Mouse (Mus musculus): ENCODE results near the gene Rasef.
"Not testable (repeated sequence)": the region's sequence is repeated elsewhere in the genome, so short reads cannot be mapped to it uniquely, and the experiment has no call there.

Gene Rasef

GRCm38 (mm10) chr4:73790260-73791185 lies at the start of gene Rasef:
Gene Rasef (minus strand): TSS chr4:73790994.
- DNase-seq (ENCODE audit: low spot score in 2 of 2): no peak

GRCm38 (mm10) chr4:73826587-73826986 lies 35.8 kb upstream of the Rasef start:
- no peak for DNase-seq (ENCODE audit: low spot score in 2 of 2)

- no peak for DNase-seq (ENCODE audit: low spot score in 2 of 2)
Measured at GRCm38 (mm10) chr4:73791186-73791540, 369 bp upstream of the Rasef start.

GRCm38 (mm10) chr4:73789534-73789933 lies 1.3 kb downstream of the Rasef start:
- no peak for DNase-seq (ENCODE audit: low spot score in 2 of 2)

GRCm38 (mm10) chr4:73788076-73788730 lies 2.6 kb downstream of the Rasef start:
- no peak for DNase-seq (ENCODE audit: low spot score in 2 of 2)

GRCm38 (mm10) chr4:73784147-73784546 lies 6.6 kb downstream of the Rasef start:
- no peak for DNase-seq (ENCODE audit: low spot score in 2 of 2)

GRCm38 (mm10) chr4:73781061-73781460 lies 9.7 kb downstream of the Rasef start:
- DNase-seq (ENCODE audit: low spot score in 2 of 2): no peak

- no peak for DNase-seq (ENCODE audit: low spot score in 2 of 2)
Measured at GRCm38 (mm10) chr4:73775266-73775665, 15.5 kb downstream of the Rasef start.

- DNase-seq (ENCODE audit: low spot score in 2 of 2): no peak
Measured at GRCm38 (mm10) chr4:73773831-73774810, 16.7 kb downstream of the Rasef start.

GRCm38 (mm10) chr4:73772028-73772427 lies 18.8 kb downstream of the Rasef start:
- DNase-seq (ENCODE audit: low spot score in 2 of 2): no peak

- DNase-seq (ENCODE audit: low spot score in 2 of 2): no peak
Measured at GRCm38 (mm10) chr4:73770592-73770991, 20.2 kb downstream of the Rasef start.

- no peak for DNase-seq (ENCODE audit: low spot score in 2 of 2)
Measured at GRCm38 (mm10) chr4:73768156-73768555, 22.6 kb downstream of the Rasef start.

GRCm38 (mm10) chr4:73748219-73748618 lies 42.6 kb downstream of the Rasef start:
- no peak for DNase-seq (ENCODE audit: low spot score in 2 of 2)

- no peak for DNase-seq (ENCODE audit: low spot score in 2 of 2)
Measured at GRCm38 (mm10) chr4:73739439-73739838, 51.4 kb downstream of the Rasef start.

GRCm38 (mm10) chr4:73719819-73720218 lies 71.0 kb downstream of the Rasef start:
- no peak for DNase-seq (ENCODE audit: low spot score in 2 of 2)

- DNase-seq (ENCODE audit: low spot score in 2 of 2): no peak
Measured at GRCm38 (mm10) chr4:73718761-73719160, 72.0 kb downstream of the Rasef start.

- DNase-seq (ENCODE audit: low spot score in 2 of 2): not testable (repeated sequence)
Measured at GRCm38 (mm10) chr4:73683216-73683615, 107.6 kb downstream of the Rasef start, which contains the start of gene Gm428. Gene Gm428 (plus strand): TSS chr4:73683516.

- DNase-seq (ENCODE audit: low spot score in 2 of 2): not testable (repeated sequence)
Measured at GRCm38 (mm10) chr4:73668054-73668453, 122.7 kb downstream of the Rasef start, which contains the start of gene Gm11239. Gene Gm11239 (plus strand): TSS chr4:73668354.
